Mouse (Mus musculus): ENCODE data around the gene Vkorc1l1. TPM values are rescaled to one million over a fixed set of nuclear protein-coding genes. Genes with fewer than 3 reads are reported as not detected.
"Not testable (repeated sequence)": the region's sequence is repeated elsewhere in the genome, so short reads cannot be mapped to it uniquely, and the experiment has no call there.

Gene Vkorc1l1
- 10 to 100 TPM; 14.1 to 16.4 TPM for total RNA-seq (2021)

- peak; percentile 95 for DNase-seq (ENCODE audit: low spot score)
- intact Hi-C loops (cut with DNase I) = no loop called here
Observed at GRCm38 (mm10) chr5:129941495-129942045, at the start of gene Vkorc1l1. TSS of gene Vkorc1l1 (plus strand) at chr5:129941970.

DNA sequence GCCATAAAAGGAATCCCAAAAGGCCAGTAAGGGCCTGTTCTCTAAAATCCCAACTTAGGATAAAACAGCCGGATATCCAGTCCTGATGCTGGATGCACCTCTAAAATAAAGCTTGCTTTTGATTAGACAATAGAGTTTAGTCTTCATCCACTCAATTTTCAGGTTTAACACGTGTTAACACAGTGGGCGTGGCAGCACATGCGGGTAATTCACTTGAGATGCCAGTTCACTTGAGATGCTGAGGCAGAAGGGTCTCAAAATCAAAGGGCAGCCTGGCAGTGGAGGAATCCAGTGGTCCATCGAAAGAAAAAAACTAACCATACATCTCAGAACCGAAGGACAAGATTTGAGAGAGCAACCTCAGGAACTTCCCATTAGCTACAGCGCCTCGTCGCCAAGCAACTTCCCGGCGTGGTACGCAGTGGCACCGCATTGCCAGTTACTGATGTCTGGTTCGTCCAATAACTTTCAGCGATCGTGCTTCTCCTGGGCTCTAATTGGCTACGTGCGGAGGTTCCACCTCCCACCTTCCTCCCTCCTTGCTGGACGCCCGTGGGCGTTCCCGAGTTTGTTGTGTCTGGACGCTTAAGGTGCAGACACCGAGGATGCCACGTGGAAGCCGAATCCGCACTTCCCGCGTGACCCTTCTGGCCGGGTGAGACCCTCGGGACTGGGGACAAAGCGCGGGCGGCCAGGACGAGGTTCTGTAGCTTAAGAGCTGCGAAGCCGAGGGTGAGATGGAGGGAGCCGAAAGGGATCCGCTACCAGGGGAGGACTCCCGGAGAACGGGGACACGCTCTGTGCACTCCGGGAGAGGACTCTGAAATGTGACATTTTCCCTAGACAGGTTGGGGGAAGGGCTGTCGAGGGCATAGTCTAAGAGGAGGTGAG is 46.3 kb upstream of the Vkorc1l1 start, which contains the start of gene Zbed5:
TSS of gene Zbed5 (plus strand) at position 526 of the 891 bp plus-strand sequence.
- peak; percentile 82 for DNase-seq (ENCODE audit: low spot score)
- intact Hi-C loops (cut with DNase I) = no loop called here

GRCm38 (mm10) chr5:129898449-129898848 is 43.3 kb upstream of the Vkorc1l1 start, which contains the start of gene Phkg1:
TSS of gene Phkg1 (minus strand) at chr5:129898549.
- intact Hi-C loops (cut with DNase I) = no loop called here
- DNase-seq (ENCODE audit: low spot score) = no peak

DNA sequence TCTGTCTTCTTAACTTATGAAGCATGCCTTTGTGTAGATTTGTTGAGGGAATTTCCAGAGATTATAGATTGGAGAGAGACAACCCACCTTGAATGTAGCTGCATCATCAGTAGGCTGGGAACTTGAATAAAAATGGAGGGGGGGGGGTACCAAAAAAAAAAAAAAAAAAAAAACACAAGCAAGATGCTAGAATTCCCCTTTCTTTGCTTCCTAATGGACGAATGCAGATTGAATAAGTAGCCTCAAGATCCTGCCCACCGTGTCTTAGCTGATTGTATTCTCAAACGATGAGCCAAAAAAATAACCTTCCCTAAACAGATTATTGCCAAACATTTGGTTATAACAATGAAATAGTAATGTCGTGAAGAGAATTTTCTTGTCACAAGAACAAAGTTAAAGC is 34.0 kb upstream of the Vkorc1l1 start:
- DNase-seq (ENCODE audit: low spot score) = no peak
- intact Hi-C loops (cut with DNase I) = no loop called here

DNA sequence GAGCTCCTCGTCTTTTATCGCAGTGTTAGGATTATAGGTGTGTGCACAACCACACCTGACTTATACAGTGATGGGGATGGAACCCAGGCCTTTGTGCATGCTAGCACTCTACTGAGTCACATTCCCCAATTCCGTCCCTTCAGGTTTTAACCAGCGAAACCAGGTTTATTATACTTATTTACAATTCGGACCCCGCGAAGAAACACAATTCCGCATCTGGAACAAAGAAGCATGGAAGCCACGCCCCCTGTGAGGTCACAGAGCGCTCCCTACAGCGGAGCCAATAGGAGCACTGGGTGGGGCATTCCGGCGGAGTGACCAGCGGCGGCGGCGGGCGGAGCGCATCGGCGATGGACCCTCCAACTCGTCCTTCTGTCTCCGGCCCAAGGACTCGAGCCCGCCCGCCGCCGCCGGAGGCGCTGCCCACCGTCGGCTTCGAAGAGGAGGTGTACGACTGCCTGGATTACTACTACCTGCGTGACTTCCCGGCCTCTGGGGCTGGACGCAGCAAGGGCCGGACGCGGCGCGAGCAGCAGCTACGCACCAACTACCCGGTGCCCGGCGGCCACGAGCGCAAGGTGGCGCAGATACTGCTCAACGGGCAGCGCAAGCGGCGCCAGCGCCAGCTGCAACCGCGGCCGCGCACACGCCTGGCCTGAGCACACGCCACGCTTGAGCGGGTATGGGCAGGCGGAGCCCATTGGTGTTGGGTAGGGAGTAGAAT is 33.4 kb upstream of the Vkorc1l1 start, which contains the start of gene Nupr1l:
TSS of gene Nupr1l (plus strand) at position 299 of the 724 bp plus-strand sequence.
- DNase-seq (ENCODE audit: low spot score) = peak; percentile 79
- intact Hi-C loops (cut with DNase I) = no loop called here

- DNase-seq (ENCODE audit: low spot score) = no peak
- intact Hi-C loops (cut with DNase I) = no loop called here
Observed at GRCm38 (mm10) chr5:129909147-129909546, 32.6 kb upstream of the Vkorc1l1 start.

GRCm38 (mm10) chr5:129909591-129909990 is 32.2 kb upstream of the Vkorc1l1 start:
- no peak for DNase-seq (ENCODE audit: low spot score)
- intact Hi-C loops (cut with DNase I) = no loop called here

DNA sequence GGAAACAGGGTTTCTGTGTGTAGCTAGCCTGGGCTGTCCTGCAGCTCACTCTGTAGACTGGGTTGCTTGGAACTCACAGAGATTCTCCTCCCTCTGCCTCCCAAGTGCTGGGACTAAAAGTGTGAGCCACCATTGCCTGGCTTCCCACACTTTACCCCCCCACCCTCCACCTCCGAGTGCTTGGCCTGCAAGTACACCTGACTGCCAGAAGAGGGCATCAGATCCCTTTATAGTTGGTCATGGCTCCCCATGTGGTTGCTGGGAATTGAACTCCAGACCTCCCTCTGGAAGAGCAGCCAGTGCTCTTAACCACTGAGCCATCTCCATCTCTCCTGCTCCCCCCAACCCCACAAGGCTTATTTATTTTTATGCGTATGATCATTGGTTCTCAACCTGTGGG is 27.7 kb upstream of the Vkorc1l1 start:
- intact Hi-C loops (cut with DNase I) = no loop called here

DNA sequence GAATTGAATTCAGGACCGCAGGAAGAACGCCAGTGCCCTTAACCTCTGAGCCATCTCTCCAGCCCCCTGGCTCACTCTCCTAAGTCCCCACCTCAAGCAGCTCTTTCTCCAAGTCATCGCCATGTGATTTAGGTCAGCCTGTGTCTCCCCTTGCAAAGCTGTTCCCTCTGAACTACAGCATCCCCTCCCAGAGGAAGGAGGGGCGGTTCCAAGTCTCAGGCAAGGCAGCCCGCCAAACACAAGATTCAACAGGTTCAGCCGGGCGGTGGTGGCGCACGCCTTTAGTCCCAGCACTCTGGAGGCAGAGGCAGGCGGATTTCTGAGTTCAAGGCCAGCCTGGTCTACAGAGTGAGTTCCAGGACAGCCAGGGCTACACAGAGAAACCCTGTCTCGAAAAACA is 26.3 kb upstream of the Vkorc1l1 start:
- intact Hi-C loops (cut with DNase I); DNase-seq (ENCODE audit: low spot score): not testable (repeated sequence)

More for the DNA sequence above, 27.7 kb upstream of the Vkorc1l1 start:
- DNase-seq (ENCODE audit: low spot score) = no peak

- no peak for DNase-seq (ENCODE audit: low spot score)
- intact Hi-C loops (cut with DNase I) = no loop called here
Observed at GRCm38 (mm10) chr5:129918065-129918651, 23.6 kb upstream of the Vkorc1l1 start.

DNA sequence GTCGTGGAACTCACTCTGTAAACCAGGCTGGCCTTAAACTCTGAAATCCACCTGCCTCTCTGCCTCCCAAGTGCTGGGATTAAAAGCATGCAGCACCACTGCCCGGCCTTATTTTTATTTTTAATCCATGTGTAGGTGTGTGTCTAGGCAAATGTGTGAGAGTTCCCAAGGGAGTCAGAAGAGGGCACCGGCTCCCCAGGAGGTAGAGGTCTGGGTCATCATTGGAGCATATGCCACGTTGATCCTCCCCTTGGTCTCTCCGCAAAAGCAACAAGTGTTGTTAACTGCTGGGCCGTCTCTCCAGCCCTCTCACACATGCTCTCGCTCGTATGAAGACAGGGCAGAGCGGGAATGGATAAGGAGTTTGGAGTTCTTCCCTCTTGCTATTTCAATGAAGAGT is 23.0 kb upstream of the Vkorc1l1 start:
- intact Hi-C loops (cut with DNase I) = no loop called here
- DNase-seq (ENCODE audit: low spot score) = no peak

DNA sequence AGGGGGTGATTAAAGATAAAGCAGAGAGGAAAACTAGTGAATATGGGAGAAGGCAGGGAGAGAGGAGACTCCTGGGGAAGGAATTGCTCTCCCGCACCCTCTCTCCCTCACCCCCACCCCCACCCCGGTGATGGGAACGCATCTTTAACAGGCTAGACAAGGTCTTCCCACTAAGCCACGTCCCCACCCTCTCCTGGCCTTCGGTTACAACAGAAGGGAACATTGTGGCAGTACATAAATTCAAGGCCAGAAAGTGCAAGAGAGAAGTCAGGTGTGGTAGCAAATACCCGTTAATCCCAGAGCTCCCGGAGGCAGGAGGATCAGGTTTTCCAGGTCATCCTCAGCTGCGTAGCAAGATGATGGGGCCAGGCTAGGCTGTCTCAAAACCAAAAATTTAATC is 22.4 kb upstream of the Vkorc1l1 start:
- intact Hi-C loops (cut with DNase I) = no loop called here
- DNase-seq (ENCODE audit: low spot score) = no peak

- intact Hi-C loops (cut with DNase I) = no loop called here
- DNase-seq (ENCODE audit: low spot score) = no peak
Observed at GRCm38 (mm10) chr5:129921972-129922371, 19.8 kb upstream of the Vkorc1l1 start.

GRCm38 (mm10) chr5:129924820-129925452 is 16.8 kb upstream of the Vkorc1l1 start:
- intact Hi-C loops (cut with DNase I) = no loop called here
- DNase-seq (ENCODE audit: low spot score) = no peak

DNA sequence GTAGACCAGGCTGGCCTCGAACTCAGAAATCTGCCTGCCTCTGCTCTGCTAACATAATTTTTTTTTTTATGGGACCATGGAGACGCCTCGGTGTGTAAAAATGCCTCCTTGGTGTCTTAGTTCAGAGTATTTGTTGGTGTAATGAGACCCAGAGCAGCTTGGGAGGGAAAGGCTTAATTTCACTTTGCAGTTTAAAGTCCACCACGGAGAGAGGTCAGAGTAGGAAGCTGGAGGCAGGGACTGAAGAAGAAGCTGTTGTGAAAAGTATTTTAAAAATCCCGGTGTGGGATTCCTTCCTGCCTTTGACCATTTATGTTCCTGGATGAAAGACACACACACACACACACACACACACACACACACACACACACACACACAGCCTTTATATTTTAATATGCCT is 15.8 kb upstream of the Vkorc1l1 start:
- intact Hi-C loops (cut with DNase I) = no loop called here
- DNase-seq (ENCODE audit: low spot score) = no peak

DNA sequence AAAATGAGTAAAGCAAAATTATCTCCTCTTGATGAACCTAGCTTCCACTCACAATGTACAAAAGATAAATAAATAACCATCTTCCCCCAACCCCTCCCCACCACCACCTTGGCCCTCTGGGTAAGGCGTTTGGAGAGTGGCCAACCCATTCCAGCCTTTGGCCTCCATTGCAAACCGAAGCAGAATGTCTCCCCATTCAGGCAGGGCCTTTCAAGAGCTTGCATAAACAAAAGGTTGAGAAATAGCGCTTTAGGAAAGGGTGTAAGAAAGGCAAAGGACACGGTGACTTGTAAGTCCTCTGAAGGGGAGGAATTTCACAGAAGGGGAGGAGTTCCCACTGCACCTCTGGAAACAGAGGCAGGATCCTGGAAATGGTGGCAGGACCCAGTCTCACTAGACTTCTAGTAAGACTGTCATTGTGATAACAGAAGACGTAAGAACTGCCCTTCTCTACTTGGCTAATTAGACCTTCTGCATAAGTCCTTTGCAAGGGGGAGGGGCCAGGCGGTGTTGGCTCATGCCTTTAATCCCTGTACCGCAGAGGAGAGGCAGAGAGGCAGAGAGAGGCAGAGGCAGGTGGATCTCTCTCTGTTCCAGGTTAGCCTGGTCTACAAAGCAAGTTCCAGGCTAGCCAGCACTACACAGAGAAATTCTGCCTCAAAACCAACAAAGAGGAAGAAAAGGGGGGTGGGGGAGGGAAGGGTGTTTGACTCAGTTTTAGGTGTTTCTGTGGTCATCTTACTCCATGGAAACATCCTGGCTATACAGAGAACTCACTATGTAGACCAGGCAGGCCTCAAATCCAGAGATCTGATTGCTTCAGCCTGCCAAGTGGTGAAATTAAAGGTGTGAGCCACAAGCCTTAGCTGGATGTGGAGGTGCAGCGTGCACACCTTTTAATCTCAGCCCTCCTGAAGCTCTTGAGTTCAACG is 11.6 kb upstream of the Vkorc1l1 start:
- no peak for DNase-seq (ENCODE audit: low spot score)
- intact Hi-C loops (cut with DNase I) = no loop called here

DNA sequence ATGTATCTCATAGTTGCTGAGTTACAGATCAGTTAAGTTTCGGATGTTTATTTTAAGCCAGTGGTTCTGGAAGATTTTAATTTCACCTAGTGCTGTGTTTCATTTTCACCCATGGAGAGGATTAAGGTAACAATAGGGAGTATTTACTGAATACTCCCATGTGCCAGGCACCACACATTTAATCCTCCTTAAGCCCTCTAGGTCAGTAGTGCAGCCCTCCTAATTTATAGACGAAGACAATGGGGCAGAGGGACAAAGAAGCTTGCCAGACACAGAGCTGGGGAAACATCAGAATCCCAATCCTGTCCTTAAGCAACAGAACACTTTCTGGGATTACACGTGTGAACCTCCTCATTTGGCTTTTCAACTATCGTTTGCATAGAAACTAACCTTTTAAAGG is 4.8 kb upstream of the Vkorc1l1 start:
- intact Hi-C loops (cut with DNase I) = no loop called here
- DNase-seq (ENCODE audit: low spot score) = no peak

DNA sequence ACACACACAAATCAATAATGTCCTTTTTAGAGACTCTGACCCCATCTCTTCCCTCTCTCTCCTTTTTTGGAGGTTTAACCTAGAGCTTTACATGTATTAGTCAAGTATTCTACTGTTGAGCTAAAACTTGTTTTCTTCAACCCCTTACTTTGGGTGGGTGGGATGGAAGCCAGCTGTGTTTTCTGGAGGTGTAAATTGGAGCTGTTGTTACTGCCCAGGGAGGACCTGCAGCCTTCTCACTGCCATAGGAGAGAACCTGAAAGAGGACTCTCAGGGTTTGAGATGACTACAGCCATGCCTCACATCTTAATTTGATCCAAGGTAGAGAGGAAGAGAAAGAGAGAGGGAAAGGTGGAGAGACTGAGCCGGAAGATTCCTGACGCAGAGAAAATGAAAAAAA is 1.5 kb upstream of the Vkorc1l1 start:
- intact Hi-C loops (cut with DNase I) = no loop called here

More for the DNA sequence above, 1.5 kb upstream of the Vkorc1l1 start:
- no peak for DNase-seq (ENCODE audit: low spot score)
